Mouse (Mus musculus) liver, embryonic 14.5 days (tissue): ENCODE measurements around the gene Vsx2.

Experiments used
- CTCF ChIP-seq: IDR thresholded peaks from 2 replicates; pipeline ENCODE4 v1.5.1; 2016; ENCODE audit warnings: antibody characterized with exemption, low read depth, control low read depth
- EP300 ChIP-seq: IDR thresholded peaks from 2 replicates; pipeline ENCODE4 v1.6.1; 2016; ENCODE audit warnings: antibody characterized with exemption, low read depth

- TF ChIP-seq EP300: no peak
- no peak for TF ChIP-seq CTCF
These were observed 22.9 kb upstream of the Vsx2 start for GRCm38 (mm10) chr12:84546577-84547085.
